Mouse (Mus musculus): ENCODE results near the gene Ddn. TPM values are rescaled to one million over a fixed set of nuclear protein-coding genes. Genes with fewer than 3 reads are reported as not detected.

The Ddn gene
- polyA plus RNA-seq, 1 experiment from 2014 or later: not detected

DNA sequence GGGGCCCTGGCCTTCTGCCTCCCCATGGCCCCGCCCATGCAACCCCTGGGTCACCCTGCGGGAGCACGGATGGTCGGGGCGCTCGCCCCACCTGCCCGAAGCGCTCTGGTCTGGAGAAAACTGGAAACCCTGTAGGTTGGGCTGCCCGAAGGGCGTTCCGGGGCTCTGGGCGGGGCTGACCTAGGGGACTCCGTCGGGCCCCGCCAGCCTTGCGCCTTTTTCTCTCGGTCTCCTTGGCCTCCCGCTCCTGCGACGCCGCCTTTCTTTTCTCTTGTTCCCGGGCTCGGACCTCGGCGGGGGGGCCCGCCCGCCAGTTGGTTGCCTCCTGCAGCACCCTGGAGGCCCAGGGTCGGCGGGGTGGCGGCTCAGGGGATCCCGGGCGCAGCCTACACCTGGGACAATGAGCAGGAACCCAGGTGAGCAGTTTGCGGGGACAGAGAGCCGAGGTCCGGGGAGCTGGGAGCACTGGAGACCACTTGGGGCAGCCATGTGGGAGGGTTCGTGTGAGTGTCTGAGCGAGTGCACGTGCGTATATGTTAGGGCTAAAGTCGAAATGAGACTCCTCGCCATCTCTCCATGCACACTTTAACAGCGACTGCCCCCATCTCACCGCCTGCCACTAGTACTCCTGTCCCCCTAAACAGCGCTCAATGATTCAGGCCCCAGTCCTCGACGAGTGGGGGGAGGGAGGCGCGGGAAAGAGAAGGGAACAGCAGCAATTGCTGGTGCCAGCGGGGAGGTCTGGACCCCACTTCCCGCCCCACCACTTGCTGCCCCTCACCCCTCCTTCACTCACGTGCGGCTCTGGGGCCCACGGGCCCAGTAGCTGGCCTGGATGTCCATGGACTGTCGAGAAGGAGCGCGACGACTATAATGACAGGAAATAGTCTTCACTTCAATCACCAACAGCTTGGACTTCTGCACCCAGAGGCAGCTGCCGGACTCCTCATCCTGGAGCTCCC, 2.2 kb downstream of the Ddn start:
- no peak for ATAC-seq (ENCODE audit: insufficient number of reproducible peaks, insufficient read depth, low FRiP score, low TSS enrichment, low read depth)
- peaks cover 53% of the 10 kb centered on the region for H3K4me1 ChIP-seq
- no peaks in the 10 kb centered on the region for H3K9me3 ChIP-seq
- WGBS: 1% methylated on average over 54 of the region's 58 CpGs
- peak overlapping the region; percentile 52 for H3K4me3 ChIP-seq
- H3K36me3 ChIP-seq: peaks cover 14% of the 10 kb centered on the region
- H3K9ac ChIP-seq: peak overlapping the region; percentile 57; the same call in 1 of the 2 replicates
- peaks cover 91% of the 10 kb centered on the region for H3K27me3 ChIP-seq
- no peak overlapping the region for H3K27ac ChIP-seq
- H3K4me2 ChIP-seq: peak overlapping the region; percentile 88

DNA sequence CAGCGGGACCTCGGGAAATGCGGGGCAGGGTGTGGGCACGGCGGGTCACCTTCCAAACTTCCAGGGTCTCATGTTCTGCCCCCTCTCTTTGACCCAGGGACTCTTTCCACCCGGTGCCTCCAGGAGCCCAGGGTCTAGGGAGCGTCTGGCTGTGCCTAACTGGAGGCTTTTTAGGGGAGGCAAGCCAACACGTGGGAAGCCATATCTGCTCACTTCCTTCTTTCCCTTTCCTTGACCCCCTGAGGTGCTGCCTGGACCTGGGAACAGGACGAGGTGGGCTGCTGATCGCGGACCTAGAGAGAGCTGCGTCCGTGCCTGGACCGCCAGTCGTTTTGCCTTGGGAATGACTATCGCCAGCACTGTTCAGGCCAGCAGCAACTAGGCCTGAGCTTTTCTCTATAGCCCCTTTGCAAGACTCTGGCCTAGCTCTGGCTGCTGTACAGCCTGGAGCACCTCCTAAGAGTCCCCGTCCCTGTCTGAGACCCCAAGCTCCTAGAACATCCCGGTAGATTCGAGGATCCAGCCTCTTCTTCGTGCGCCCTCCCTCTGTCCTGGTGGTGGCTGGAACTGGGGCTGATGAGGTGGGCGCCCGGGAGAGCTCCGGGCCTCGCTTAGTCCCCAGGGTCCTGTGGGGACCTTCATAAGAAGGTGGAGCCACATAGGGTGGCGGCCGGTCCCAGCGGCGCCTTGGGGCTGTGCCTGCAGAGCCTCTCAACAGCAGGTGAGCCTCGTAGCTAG, 3.0 kb downstream of the Ddn start:
- Histone ChIP-seq H3K4me1 (peaks cover 53% of the 10 kb centered on the region), H3K27ac (no peak overlapping the region), H3K4me3 (peak overlapping the region; percentile 52), H3K27me3 (peaks cover 100% of the 10 kb centered on the region), H3K9ac (peak overlapping the region; percentile 67), H3K36me3 (peaks cover 7% of the 10 kb centered on the region), H3K9me3 (no peaks in the 10 kb centered on the region), H3K4me2 (peak overlapping the region; percentile 88)
- ATAC-seq (ENCODE audit: insufficient number of reproducible peaks, insufficient read depth, low FRiP score, low TSS enrichment, low read depth): no peak
- WGBS: 6% methylated on average over 30 of the region's 30 CpGs

DNA sequence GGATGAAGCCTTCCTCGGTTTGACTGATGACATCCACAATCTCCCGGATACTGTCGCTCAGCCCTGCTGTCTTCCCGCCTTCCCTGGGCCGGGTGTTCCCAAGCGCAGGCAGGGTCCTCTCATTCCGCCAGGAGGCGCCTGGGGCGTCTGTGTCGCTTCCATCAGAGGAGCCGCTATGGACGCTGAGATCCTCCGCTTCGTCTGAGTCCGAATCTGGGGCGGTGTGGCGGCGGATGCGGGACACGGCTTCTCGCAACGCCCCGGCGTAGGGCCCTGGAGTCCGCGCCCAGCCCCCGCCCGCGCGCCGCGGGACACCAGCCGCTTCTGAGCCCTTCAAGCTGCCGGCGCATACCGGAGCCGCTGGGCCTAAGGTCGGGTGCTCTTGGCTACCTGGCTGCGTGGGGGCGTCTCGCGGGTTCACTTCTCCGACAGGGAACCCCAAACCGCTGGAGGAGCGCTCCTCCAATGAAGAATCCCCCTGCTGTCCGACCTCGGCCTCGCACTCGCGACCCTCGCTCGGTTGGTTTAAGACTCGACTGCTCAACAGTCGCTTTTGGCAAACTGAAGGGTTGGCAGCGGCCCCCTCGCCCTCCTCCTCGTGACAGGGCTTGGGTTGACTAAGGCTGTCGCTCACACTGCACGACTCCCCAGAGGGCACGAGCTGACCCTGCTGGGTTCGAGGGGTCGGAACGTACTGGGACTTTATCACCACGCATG, 3.8 kb downstream of the Ddn start:
- no peak overlapping the region for H3K27ac ChIP-seq
- no peak for ATAC-seq (ENCODE audit: insufficient number of reproducible peaks, insufficient read depth, low FRiP score, low TSS enrichment, low read depth)
- peak overlapping the region; percentile 88 for H3K4me2 ChIP-seq
- peaks cover 100% of the 10 kb centered on the region for H3K27me3 ChIP-seq
- no peaks in the 10 kb centered on the region for H3K9me3 ChIP-seq
- peak overlapping the region; percentile 49 for H3K4me3 ChIP-seq
- H3K9ac ChIP-seq: peak overlapping the region; percentile 67
- peaks cover 53% of the 10 kb centered on the region for H3K4me1 ChIP-seq
- H3K36me3 ChIP-seq: no peaks in the 10 kb centered on the region
- 1% methylated on average over 64 of the region's 64 CpGs for WGBS

DNA sequence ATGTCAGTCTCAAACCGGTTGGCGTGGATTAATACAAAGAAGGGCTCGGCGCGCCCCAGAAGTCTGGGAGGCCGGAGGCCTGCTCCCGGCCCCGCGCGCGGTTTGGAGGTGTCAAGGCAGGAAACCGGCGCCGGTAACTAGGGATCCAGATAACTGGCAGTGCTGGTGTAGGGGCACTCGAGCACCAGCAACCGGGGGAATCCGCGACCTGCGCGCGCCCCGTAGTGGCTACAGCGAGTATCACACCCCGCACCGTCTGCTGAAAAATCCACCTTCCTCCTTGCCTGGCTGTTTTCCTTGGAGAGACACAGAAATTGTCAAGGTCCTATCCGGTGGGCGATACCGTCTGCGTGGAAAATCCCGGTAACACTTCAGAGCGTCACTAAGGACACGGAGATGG, 5.2 kb downstream of the Ddn start:
- Histone ChIP-seq H3K9me3 (no peaks in the 10 kb centered on the region), H3K27ac (no peak overlapping the region), H3K4me3 (peak overlapping the region; percentile 25; the same call in 1 of the 2 replicates), H3K36me3 (no peaks in the 10 kb centered on the region), H3K4me1 (peaks cover 53% of the 10 kb centered on the region), H3K9ac (no peak overlapping the region), H3K4me2 (peak overlapping the region; percentile 49), H3K27me3 (peaks cover 100% of the 10 kb centered on the region)
- no peak for ATAC-seq (ENCODE audit: insufficient number of reproducible peaks, insufficient read depth, low FRiP score, low TSS enrichment, low read depth)
- WGBS: under 1% methylated on average over 32 of the region's 32 CpGs

DNA sequence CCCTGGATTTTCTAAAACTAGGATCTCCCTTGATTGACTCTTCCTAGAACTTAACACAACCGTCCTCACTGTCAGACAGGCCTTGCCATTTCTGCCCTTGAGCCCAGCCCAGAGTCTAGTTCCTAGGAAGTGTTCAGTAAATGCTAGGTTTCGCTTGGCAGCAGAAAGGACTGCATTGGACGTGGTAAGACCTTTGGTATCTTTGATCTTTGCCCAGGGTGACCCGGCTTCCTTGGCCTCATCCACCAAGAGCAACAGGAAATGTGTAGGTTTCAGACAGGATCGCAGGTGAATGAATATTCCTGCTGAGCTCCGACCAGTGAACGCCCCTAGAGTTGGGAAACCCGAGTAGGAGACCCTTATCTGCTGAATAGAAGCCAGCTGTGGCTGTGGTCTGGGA, 6.4 kb downstream of the Ddn start:
- Histone ChIP-seq H3K9ac (no peak overlapping the region), H3K9me3 (no peaks in the 10 kb centered on the region), H3K27ac (no peak overlapping the region), H3K4me3 (no peak overlapping the region), H3K27me3 (peaks cover 100% of the 10 kb centered on the region), H3K4me2 (no peak overlapping the region), H3K36me3 (no peaks in the 10 kb centered on the region), H3K4me1 (peaks cover 46% of the 10 kb centered on the region)
- 4% methylated on average over 8 of the region's 8 CpGs for WGBS
- ATAC-seq (ENCODE audit: insufficient number of reproducible peaks, insufficient read depth, low FRiP score, low TSS enrichment, low read depth): no peak

DNA sequence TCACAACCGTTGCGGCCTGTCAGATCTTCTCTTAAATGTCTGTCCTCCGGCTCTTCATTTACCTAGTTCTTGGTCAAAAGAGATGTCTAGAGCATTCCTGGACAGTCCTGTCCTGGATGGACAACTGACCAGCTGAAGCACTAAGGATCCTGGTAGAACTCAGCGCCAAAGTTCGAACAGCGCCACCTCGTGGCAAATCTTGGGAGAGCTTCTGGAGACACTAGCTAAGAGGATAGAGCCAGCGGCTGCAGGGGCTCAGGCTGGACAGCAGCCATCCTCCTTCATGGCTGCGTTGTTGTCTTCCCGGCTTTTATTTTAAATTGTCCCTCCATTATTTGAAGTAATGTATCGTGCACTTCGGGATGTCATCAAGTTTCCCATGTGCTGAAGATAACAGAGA, 9.9 kb downstream of the Ddn start:
- Histone ChIP-seq H3K4me1 (peaks cover 20% of the 10 kb centered on the region), H3K9me3 (no peaks in the 10 kb centered on the region), H3K4me3 (no peak overlapping the region), H3K4me2 (no peak overlapping the region), H3K9ac (no peak overlapping the region), H3K36me3 (no peaks in the 10 kb centered on the region), H3K27me3 (peaks cover 100% of the 10 kb centered on the region), H3K27ac (no peak overlapping the region)
- no peak for ATAC-seq (ENCODE audit: insufficient number of reproducible peaks, insufficient read depth, low FRiP score, low TSS enrichment, low read depth)
- WGBS: 13% methylated on average over 12 of the region's 12 CpGs

DNA sequence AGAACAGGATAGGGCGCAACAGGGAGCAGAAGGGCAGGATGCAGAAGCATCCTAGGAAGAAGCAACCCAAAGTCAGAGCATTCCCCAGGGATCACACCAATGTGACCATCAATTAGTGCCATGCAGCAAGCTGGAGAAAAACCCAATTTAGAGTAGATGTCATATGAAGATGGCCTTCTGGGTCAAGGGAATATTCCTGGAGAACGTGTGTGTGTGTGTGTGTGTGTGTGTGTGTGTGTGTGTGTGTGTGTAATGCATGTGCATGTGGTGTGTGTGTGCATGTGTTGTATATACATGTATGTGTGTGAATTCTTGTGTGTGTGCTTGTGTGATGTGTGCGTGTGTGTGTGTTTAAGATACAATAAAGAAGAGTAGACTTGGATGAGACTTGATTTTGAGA, 10.4 kb downstream of the Ddn start:
- ATAC-seq (ENCODE audit: insufficient number of reproducible peaks, insufficient read depth, low FRiP score, low TSS enrichment, low read depth): no peak
- Histone ChIP-seq H3K36me3 (no peaks in the 10 kb centered on the region), H3K27ac (no peak overlapping the region), H3K9me3 (no peaks in the 10 kb centered on the region), H3K4me2 (no peak overlapping the region), H3K9ac (no peak overlapping the region), H3K4me3 (no peak overlapping the region), H3K4me1 (peaks cover 15% of the 10 kb centered on the region), H3K27me3 (peaks cover 100% of the 10 kb centered on the region)
- WGBS: 52% methylated on average over 3 of the region's 3 CpGs

DNA sequence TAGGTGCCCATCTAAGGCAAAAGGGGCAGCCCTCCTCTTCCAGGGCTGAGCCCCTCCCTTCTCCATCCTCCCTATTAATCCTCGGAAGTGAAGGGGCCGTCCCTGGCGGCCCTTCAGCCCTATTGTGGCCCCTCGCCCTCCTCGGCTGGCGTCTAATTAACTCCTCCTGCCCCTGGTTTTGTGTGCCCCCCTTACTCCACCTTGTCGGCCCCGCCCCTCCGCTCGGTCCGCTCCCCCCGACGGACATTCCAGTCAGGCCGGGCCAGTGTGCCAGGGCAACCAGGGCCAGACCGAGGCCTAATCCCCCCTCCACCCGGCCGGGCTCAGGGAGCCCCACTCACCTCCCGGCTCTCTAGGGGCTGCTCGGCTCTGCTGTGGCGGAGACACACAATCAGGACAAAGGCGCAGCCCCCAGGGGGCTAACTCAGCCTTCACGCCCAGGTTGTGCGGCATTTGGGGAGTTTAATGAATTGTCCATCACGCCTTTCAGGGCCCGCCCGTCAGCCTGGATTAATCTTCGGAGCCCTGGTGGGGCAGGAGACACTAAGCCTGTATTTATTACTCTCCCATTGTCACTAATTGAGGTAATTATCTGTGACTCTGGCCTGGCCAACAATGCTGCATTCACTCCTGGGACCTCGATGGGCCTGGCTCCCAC, 11.3 kb downstream of the Ddn start:
- Histone ChIP-seq H3K27ac (no peak overlapping the region), H3K9ac (no peak overlapping the region), H3K36me3 (no peaks in the 10 kb centered on the region), H3K4me2 (peak overlapping the region; percentile 26), H3K27me3 (peaks cover 100% of the 10 kb centered on the region), H3K4me3 (peak overlapping the region; percentile 7; the same call in 1 of the 2 replicates), H3K9me3 (no peaks in the 10 kb centered on the region), H3K4me1 (peaks cover 10% of the 10 kb centered on the region)
- 4% methylated on average over 28 of the region's 28 CpGs for WGBS
- ATAC-seq (ENCODE audit: insufficient number of reproducible peaks, insufficient read depth, low FRiP score, low TSS enrichment, low read depth): no peak

DNA sequence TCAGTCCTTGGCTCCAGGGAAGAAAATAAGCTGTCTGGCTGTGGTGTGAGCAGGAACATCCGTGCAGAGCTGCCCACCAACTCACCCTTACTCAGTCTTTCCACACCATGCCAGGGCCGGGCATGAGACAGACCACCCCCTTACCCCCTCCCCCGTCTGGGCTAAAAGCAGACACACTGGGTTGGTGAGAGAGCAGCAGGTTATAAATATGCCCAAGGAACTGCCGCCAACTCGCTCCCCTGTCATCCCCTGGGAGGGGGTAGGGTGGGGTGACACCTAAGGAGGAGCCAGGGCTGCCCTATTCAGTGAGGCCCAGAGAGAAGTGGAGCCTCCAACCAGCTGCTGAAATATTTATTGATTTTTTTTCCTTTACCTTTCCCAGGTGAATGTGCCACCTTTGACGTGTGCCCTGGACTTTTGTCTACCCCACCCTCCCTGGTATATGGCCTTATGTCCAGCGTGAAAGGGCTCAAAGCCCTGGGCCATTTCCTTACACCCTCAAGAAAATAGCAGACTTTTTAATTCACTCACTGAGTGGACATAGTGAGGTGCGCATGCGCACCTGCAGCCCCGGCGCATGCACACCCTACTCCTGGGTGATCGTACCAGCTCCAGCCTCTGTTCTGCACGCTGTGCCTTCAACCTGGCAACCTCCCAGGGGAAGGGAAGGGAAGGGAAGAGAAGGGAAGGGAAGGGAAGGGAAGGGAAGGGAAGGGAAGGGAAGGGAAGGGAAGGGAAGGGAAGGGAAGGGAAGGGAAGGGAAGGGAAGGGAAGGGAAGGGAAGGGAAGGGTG, 12.3 kb downstream of the Ddn start:
- no peaks in the 10 kb centered on the region for H3K36me3 ChIP-seq
- ATAC-seq (ENCODE audit: insufficient number of reproducible peaks, insufficient read depth, low FRiP score, low TSS enrichment, low read depth): no peak
- H3K4me1 ChIP-seq: peaks cover 17% of the 10 kb centered on the region
- H3K27me3 ChIP-seq: peaks cover 100% of the 10 kb centered on the region
- no peak overlapping the region for H3K4me3 ChIP-seq
- H3K4me2 ChIP-seq: no peak overlapping the region
- H3K9me3 ChIP-seq: no peaks in the 10 kb centered on the region
- no peak overlapping the region for H3K27ac ChIP-seq
- 0 out of 2 replicates have a peak overlapping the region, but pooled peaks have one; percentile 27 for H3K9ac ChIP-seq
- WGBS: 2% methylated on average over 13 of the region's 13 CpGs

DNA sequence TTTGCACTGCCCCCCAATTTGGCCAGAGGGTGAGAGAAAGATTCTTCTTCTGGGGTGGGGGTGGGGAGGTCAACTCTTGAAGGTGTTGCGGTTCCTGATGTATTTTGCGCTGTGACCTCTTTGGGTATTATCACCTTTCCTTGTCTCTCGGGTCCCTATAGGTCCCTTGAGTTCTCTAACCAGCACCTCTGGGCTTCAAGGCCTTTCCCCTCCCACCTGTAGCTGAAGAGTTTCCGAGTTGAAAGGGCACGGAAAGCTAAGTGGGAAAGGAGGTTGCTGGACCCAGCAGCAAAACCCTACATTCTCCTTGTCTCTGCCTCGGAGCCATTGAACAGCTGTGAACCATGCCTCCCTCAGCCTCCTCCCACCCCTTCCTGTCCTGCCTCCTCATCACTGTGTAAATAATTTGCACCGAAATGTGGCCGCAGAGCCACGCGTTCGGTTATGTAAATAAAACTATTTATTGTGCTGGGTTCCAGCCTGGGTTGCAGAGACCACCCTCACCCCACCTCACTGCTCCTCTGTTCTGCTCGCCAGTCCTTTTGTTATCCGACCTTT, 16.1 kb downstream of the Ddn start:
- Histone ChIP-seq H3K36me3 (no peaks in the 10 kb centered on the region), H3K27me3 (peaks cover 100% of the 10 kb centered on the region), H3K27ac (no peak overlapping the region), H3K9ac (no peak overlapping the region), H3K9me3 (no peaks in the 10 kb centered on the region), H3K4me2 (peak overlapping the region; percentile 56), H3K4me1 (peaks cover 38% of the 10 kb centered on the region), H3K4me3 (peak overlapping the region; percentile 34; the same call in 1 of the 2 replicates)
- WGBS: 9% methylated on average over 13 of the region's 13 CpGs
- ATAC-seq (ENCODE audit: insufficient number of reproducible peaks, insufficient read depth, low FRiP score, low TSS enrichment, low read depth): no peak

Data from embryonic facial prominence, embryonic 13.5 days (tissue).